Mouse (Mus musculus) G1E (cell line): Measurements from ENCODE around the gene Wdr5.

Source experiments
- CTCF ChIP-seq: IDR thresholded peaks from 2 replicates; pipeline ENCODE4 v1.5.1; 2012; ENCODE audit warnings: low read depth, low read length, inconsistent platforms, mixed read lengths
- GATA1 ChIP-seq: IDR thresholded peaks from 2 replicates; pipeline ENCODE4 v1.6.1; 2012; ENCODE audit warnings: borderline replicate concordance, low read length, inconsistent platforms, mixed read lengths
- GATA2 ChIP-seq: IDR thresholded peaks from 2 replicates; pipeline ENCODE4 v1.6.1; 2012; ENCODE audit warnings: low read depth, low read length, inconsistent platforms, borderline replicate concordance
- POLR2AphosphoS5 ChIP-seq: IDR thresholded peaks from 2 replicates; pipeline ENCODE4 v1.6.1; 2012; ENCODE audit warnings: low read depth, low read length, inconsistent platforms; ENCODE audit not compliant: insufficient replicate concordance
- TAL1 ChIP-seq: conservative IDR thresholded peaks from 2 replicates; pipeline ENCODE4 v1.6.1; 2012; ENCODE audit warnings: low read depth, low read length, inconsistent platforms, mixed read lengths

DNA sequence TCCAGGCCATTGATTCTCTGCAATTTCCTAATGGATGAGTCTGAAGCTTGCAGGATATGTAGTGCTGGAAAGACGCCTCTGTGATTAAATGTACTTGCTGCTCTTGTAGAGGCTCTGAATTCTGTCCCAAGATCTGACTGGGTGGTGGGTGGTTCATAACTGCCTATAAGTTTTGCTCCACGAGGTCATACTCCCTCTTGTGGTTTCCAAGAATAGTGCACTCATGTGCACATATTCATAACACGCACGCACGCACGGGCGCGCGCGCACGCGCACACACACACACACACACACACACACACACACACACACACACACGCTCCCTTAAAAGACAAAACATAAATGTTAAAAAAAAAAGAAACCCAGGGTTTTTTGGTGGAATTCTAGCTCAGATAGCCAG, 69.6 kb downstream of the Wdr5 start:
- TF ChIP-seq GATA1 (no peak), CTCF (no peak), TAL1 (no peak), POLR2AphosphoS5 (no peak), GATA2 (no peak)
